Mouse (Mus musculus): ENCODE data around the gene Areg.

The Areg gene

GRCm38 (mm10) chr5:91139446-91139873 is at the start of gene Areg:
Areg (plus strand) TSS chr5:91139599.
- peak; percentile 63 for DNase-seq

DNA sequence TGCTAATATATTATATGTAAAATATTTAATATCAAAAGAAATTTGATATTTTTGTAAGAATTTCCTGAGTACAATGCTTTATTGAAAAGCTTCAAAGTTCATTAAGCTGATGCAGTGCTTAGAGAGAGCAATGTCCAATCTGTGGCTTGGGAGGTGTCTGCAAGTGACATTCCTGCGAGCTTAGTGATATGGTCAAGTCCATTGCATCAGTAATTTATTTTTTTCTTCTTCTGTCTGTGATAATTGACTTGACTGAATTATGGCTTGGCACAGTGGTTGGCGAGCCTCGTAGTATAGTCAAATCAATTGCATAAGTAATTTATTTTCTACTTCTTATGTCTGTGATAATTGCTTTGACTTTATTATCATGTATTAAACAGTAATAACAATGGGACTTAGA is 49.1 kb upstream of the Areg start:
- no peak for DNase-seq

DNA sequence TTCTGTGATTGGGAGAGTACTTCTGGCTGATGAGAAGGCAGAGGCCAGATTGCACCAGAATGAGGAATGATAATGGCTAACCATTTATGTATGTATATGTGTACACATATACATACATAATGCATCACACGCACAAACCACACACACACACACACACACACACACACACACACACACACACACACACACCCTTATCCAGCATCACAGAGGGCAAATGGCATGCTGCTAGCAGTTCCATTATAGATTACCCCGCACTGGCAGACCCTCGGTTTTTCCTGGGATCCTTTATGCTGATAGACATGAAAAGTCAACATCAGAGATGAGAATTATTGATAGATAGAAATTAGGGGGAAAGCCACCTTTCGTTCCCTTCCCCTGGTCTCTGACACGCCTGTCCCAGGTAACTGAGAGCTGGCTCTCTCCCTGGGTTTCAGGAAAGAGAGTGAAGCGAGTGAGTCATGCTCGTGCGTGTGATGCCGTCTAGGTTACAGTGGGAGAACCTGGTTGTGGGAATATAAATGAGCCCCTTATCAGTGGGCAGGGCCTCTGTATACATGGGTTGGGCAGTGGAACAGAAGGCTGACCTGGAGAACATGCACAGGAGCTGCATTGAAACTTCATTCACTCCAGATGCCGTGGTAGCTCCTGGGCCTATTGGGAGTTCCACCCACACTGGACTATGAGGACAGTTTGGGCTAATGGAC is 41.3 kb upstream of the Areg start:
- DNase-seq, result no peak

DNA sequence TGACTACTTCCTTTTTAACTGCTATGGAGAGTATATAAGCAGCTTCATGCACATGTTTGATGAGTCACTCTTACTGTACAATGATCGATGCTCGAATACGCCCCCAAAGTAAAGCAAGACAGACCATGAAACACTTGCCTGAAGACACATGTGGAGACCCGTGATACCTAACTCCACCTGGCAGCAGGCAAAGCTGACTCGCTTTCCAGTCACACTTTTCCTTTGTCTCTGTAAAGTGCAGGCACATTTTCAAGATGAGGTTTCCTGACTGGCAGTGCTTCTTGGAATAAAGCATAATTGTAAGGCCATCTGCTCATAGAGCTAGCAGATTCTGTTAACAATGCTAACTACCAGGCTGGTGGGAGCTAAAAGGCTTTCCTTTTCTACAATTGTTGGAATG is 37.7 kb upstream of the Areg start:
- peak; percentile 10 for DNase-seq

DNA sequence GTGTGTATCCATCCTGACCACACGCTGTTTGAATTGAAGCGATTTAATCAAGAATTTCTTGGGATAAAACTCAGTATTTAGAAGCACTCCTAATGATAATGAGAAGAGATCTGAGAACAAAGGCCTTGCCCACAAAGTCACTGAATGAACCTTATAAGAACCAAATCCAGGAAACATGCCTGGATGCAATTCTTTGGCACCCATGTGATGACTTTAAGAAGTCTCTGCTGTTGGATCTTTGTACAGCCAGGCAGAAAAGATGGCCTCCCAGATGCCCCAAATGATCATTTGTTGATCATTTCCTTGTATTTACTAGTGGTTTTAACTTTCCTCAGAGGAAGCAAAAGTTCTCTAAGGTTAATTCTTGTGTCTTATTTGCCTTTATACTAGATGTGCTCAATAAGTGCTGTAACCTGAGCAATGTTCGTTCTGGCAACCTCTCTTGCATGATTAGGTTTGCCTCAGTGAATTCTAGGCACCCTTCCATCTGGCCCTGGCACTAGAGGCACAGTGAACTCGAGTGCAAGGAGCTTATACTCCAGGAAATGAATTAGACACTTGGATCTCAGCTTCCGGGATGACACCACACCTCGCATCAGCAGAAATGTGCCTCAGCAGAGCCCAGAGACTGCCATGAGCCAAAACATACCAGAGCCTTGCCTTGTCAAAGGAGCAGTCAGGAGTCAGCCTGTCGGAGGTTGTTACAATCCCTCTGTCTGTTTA is 35.3 kb upstream of the Areg start:
- DNase-seq, result no peak

- DNase-seq, result no peak
Measured at GRCm38 (mm10) chr5:91106248-91106647, 33.2 kb upstream of the Areg start.

DNA sequence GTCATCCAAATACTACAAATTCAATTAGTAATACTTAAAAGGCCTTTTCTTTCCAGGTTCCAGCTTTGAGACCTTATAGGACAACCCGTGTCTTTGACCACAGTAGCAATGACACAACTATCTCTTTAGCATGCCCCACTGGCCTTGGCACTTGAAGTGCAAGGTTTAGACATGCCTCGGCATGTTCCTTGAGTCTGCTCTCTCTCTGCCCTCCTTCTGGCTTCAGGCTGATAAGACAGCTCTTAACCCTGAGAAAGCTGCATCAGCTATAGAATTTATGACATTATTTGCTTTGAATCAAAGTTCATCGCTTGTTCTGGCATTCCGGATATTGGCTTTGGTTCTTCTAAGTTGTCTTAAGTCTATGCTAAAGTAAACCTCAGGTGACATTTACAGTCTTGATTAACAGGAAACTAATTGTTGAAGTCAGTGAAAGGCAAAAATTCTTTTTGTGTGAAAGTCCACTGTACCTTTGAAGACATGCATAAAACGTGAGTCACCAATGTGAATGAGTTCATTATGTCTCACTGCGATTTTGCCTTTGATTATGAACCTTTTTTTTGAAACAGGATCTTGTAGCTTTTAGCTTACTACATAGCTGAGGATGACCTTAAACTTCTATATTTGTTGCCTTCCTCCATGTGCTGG is 29.3 kb upstream of the Areg start:
- DNase-seq, result no peak

- no peak for DNase-seq
Measured at GRCm38 (mm10) chr5:91111019-91111418, 28.4 kb upstream of the Areg start.

DNA sequence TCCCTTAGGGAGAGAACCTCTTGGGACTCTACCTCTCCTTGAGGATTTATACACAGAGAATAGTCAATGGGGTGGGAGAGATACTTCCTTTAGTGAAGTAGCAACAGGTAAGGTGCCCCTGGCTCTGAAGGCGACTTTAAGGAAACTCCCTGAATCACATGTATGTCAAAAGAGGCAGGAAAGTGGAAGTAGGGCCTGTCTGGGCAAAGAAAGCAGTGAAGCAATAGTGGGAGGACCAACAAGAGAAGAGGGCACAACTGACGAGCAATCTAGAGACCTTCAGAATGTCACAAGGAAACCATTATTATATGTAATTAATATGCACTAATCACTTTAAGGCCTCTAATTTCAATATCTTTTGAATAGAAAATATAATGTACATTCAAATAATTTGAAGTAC is 25.4 kb upstream of the Areg start:
- DNase-seq, result no peak

DNA sequence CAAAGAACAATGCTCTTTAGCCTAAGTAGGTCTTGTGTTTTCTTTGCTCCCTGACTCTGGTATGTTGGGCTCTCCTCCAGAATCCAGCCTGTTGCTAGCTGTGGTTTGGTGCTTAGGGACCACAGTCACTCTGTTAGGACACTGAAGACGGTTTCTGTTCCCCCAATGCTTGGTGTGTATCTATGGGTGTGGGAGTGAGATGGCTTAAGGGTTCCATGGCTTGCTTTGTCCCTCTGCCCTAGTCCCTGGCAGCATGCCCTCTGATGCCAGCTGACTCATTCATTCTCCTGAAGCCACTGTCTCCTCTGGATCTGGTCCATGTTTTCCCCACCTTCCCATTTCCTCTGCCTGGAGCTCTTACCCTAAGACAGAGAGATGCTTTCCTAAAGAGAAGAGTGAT is 24.8 kb upstream of the Areg start:
- DNase-seq, result no peak

- DNase-seq, result no peak
Measured at GRCm38 (mm10) chr5:91118618-91119017, 20.8 kb upstream of the Areg start.

DNA sequence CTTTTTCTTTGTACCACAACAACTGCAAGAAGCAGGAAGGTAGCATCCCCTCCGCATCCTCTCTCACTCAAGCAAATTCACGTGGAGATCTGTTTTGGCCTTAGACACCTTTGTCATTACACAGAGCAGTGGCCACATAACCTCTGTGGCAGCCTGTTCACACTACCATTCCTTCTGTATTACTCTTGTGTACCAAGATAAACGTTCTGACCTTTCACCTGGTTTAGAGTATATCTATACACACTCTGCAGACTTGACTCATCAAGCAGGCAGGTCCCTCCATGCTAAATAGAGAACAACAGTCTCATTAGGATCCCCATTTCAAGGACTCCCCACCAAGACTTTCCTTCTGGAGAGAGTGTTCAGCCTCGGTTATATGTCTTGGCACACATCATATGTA is 16.0 kb upstream of the Areg start:
- no peak for DNase-seq

DNA sequence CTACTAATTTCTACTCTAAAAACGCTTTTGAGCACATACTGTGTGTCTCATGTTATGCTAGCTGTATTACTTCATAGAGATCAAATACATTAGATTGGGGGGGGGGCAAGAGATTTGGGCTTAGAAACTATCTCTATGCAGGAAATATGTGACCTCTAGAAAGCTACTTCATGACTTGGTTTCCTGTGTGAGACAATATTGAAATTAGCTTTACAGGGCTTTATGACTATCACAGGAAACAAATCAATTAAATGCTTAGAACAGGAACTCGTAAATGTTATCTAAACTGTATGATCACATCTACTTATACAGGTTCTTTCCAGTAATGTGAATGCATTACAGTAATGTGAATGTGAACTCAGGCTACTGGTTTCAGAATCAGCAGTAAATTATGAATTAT is 15.3 kb upstream of the Areg start:
- no peak for DNase-seq

- DNase-seq, result no peak
Measured at GRCm38 (mm10) chr5:91126623-91127022, 12.8 kb upstream of the Areg start.

DNA sequence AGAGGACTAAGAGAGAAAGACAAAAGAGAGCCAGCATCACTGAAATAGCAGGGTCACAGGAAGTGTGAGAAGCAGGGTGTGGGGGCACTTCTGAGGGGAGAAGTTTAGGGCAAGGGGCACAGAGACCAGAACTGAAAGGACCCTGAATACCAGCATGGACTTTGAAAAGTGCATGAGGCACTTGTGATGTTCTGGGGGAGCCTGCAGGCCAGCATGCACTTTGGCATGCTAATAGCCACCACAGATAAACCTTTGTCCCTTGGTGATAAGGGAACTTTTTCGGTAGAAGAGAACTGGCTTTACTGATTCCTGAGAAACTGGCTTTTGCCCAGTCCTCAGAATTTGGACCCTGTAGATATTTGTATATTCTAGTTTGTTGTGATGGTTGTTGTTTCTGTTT is 4.4 kb upstream of the Areg start:
- no peak for DNase-seq

- no peak for DNase-seq
Measured at GRCm38 (mm10) chr5:91138970-91139369, 429 bp upstream of the Areg start.

DNA sequence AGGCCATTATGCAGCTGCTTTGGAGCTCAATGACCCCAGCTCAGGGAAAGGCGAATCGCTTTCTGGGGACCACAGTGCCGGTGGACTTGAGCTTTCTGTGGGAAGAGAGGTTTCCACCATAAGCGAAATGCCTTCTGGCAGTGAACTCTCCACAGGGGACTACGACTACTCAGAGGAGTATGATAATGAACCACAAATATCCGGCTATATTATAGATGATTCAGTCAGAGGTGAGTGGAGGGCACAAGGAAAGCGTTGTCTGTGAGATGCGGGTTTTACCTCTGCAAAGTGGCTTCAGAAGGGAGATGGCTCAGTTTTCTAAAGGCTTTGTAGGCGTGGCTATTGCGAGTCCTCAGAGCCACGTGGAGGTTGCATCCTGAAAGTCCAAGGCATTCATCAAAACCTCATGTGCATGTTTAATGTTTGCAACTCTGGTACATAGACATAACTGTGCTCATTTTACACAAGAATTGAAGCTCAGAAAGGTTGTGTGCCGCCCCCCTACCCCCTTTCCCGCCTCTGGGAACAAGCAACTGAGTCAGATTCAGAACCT is 1.6 kb downstream of the Areg start:
- no peak for DNase-seq

DNA sequence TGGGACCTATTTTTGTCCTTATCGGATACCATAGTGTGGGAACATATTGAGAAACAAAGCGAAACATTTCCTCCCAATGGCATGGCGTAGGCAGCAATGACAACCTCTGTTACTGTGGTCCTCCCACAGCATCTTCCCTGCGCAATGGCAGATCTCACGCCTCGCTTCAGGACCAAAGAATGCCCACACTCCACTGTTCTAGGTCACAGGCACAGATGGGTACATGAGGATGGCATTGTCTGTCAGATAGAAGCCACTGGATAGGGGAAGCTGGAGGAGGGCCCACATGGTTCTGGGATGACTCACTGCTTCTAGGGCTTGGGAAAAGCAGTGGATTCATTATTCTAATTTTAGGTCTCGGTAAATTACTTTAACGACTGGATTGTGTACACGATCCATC is 5.6 kb downstream of the Areg start:
- DNase-seq, result no peak

GRCm38 (mm10) chr5:91147001-91147400 is 7.6 kb downstream of the Areg start:
- no peak for DNase-seq

DNA sequence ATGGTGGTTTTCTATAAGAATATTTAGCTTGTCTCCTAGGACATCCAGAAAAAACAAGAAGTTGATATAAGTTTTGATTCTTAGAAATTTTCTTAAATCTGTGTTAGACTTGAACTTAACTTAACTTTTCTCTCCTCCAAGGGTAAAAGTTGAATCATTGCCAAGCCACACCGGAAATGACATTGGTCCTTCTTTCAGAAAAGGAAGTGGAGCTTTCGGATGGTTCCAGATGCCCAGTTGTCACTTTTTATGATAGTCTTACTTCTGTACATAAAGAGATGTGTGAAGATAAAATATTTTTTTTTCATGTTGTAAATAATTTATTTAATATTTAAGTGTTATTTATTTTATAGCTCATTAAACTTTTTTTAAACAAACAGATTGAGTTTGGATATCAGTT is 8.7 kb downstream of the Areg start:
- no peak for DNase-seq

- no peak for DNase-seq
Measured at GRCm38 (mm10) chr5:91156677-91157076, 17.3 kb downstream of the Areg start.

DNA sequence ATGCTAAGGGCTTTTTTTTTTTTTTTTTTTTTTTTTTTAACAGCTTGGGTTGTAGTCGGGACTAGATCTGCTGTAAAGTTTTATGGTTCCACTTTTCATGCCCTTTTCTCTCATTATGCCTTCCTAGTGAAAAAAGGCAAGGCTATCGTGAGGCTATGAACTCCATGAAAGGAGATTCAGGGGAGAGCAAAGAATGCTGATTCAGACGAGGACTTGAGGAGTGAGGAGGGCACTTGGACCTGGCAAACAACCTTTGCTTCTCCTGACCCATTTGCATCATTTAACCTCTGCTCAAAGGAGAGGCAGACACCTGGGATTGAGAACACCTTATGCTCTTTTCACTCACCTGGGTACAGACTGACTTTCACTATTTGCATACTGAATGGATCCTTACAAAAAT is 17.8 kb downstream of the Areg start:
- no peak for DNase-seq

DNA sequence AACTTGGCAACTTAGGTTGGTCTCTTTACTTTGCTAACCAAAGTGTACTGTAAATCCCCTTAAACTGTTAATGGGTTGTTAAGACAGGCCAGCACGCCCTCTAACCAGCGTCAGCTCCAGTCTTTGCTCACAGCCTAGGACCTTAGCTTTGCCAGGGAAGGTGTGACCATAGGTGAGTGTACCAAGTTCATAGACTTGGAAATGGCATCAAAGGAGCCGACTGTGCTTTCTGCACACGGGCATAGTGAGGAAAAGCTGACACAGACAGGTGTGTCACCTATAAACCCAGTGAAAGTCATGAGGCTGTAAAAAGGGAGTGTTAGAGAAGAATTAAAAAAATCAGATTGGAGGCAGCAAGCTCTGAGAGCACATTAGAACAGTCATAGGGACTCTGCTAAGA is 23.4 kb downstream of the Areg start:
- no peak for DNase-seq

- no peak for DNase-seq
Measured at GRCm38 (mm10) chr5:91166601-91167000, 27.2 kb downstream of the Areg start.
